Mouse (Mus musculus) WW6 (cell line): Measurements from ENCODE around the gene Atpaf2.
"Not testable (repeated sequence)": the region's sequence is repeated elsewhere in the genome, so short reads cannot be mapped to it uniquely, and the experiment has no call there.

Experiments
- DNase-seq: peaks from one replicate; pipeline ENCODE4 v3.0.0-alpha.2; 2013; ENCODE audit warnings: low read depth, low spot score

Atpaf2 gene

DNA sequence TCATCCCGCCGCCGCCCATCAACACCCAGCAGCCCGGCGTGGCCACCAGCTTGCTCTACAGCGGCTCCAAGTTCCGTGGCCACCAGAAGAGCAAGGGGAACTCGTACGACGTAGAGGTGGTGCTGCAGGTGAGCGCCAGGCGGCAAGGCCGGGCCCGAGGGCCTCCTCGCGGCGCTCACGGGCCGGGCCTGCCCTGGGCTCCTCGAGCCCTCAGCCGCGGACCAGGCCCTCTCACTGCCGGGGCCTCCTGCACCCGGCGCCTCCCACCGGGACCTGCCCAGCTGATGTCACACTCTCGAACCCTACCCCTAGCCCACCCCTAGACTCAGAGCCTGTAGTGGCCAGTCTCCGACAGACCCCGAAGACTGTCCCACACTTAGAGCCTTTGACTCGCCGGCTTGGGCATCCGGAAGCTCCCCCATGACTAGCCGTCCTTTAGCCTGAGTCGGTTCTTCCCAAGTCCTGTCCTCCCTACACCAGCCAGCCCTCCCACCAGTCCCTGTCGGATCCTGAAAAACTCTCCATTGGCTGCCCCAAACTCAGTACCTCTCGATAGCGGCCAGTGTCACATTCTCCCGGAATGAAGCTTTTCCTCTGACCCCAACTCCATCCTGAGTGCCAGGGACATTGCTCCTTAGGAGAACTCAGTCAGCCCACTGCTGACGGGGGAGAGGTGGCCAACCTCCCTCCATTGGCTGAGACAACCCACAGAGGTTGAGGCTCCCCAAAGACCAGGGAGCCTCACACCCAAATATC lies at the start of gene Atpaf2:
Atpaf2 (minus strand) TSS at position 741 of the 756 bp plus-strand sequence.
- DNase-seq = no peak

DNA sequence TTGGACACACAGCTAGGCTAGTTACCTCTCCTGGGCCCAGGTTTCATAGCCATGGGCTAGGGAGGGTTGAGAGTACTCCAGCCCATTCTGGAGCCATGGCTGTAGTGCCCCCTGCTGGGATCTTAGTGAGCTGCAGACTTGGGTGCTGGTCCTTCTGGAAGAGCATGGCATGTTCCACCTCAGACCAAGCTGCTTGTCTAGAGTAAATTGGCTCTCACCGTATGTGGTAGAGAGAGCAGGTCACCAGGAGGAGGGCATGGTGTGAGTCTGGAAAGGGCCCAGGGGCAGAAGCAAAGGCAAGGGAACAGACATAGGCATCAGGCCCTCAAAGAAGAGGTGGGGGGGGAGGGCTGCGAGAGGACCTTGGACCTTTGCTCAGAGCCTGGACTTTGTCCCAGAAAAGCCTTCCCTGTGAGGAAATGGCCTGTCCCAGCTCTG lies 47.7 kb upstream of the Atpaf2 start:
- no peak for DNase-seq

DNA sequence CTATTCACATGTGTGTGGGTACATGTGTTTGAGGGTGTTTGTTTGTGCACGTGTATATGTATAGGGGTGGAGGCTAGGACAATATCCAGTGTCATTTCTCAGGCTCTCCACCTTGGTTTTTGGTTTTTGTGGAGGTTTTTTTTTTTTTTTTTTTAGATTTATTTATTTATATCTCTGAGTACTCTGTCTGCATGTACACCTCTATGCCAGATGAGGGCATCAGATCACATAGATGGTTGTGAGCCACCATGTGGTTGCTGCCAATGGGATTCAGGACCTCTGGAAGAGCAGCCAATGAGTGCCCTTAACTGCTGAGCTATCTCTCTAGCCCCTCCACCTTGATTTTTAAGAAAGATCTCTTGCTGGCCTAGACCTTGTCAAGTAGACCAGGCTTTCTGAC lies 39.7 kb upstream of the Atpaf2 start:
- no peak for DNase-seq

DNA sequence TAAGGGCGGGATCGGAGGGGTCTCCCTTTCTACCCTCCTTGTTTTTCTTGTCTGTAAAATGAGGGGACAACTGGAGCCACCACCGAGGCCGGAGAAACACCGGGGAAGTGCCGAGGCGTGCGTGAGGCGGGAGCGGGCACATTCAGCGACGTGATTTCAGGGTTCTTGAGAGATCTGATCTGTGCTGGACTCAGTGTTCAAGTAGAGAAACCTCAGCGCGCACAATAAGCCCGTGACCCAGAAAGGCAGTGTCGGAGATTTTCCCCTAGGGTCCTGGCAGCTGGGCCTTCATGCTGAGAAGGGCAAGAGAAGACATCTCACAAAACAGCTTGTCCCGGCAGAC lies 36.5 kb upstream of the Atpaf2 start:
- no peak for DNase-seq

DNA sequence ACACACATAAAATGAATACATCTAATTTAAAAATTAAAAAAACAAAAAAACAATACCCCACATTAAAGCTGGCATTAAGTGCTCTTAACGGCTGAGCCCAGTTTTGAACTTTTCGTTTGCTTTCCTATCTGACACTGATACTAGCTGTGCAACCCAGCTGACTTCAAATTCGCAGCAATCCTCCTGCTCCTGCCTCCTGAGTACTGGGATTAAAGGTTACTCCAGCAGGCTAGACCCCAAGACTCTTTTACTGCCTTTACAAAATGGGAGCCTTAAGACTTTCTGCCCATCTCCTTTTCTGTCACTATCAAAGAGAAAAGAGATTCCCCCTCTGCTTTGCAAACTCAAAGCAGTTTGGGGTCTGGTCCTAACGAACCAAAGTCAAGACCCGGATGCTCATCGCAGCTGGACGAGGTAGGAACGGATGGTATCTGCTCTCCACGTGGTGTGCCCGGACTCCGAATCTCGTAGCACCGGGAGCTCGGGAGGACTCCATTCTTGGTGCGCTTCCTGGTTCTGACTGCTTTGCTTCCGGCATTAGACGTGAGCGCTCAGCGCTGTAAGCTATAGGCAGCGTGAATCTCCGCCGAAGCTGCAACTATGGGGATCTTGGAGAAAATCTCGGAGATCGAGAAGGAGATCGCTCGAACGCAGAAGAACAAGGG lies 36.0 kb upstream of the Atpaf2 start, which contains the start of gene Drg2:
Drg2 (plus strand) TSS at position 512 of the 665 bp plus-strand sequence.
- peak; percentile 92 for DNase-seq

DNA sequence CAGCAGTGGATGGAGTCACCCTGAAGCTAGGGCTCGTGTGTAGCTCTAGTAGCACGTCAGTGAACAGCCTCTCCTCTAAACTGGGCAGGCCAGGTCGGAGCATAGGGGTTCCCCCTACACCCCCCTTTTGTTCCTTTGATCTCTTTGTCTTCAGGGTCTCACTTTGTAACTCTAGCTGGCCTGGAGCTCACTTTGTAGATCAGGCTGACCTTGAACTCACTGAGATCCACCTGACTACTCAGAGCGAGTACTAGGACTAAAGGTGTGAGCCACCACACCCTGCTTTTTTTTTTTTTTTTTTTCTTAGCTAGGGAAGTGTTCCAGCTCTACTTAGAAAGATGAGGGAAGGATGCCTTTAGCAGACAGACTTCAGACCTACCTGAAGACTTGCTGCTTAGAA lies 25.8 kb upstream of the Atpaf2 start:
- DNase-seq = peak; percentile 61

DNA sequence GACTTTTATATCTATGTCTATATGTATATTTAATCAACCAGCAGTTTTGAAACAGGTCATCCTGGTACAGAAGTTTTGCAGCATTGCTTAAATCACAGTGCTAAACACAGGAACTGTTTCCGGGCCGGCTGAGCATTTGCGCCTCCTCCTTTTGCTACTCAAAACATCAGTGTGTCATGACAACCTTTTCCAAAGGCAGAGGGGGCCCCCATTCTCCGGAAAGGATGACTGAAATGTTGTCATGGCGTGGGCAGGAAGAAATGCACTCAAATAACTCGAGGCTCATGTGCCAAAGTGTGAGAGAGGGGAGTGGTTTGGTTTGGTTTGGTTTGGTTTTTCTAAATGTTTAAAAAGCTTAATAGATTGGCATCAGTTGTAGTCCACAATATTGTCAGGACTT lies 24.6 kb upstream of the Atpaf2 start:
- DNase-seq = no peak

DNA sequence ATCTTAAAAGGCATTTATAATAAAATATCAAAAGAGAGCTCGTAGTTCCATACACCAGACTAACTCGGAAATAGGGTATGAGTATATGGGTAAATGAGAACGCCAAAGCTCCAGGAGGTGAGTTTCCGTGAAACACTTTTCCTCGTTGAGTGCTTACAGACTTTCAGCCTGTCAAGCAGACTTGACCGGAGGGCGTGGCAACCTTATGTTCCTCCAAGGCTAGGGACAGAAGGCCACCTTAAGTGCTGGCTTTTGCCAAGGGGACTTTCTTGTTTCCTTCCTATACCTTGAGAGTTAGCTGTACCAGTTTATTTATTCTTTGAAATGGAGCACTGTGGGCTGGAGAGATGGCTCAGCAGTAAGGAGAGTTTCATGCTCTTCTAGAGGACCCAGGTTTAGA lies 21.9 kb upstream of the Atpaf2 start:
- no peak for DNase-seq

DNA sequence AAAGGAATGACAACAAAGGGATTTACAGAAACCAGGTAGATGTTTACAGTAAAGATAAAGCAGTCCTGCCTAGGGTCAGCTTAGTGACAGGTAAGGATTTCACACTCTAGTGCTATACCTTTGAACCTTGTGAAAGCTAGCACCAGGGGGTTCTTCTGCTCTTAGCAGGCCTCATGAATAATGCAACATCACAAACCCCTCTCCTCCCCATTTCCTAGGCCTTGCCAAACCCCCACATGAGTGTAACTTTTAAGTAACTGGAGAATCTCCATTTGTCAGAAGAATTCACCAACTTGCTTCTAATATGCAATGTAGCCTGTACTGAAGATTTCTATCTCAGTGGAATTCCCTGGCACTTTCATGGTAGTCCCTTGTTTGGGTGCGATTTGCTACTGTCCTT lies 21.4 kb upstream of the Atpaf2 start:
- not testable (repeated sequence) for DNase-seq

DNA sequence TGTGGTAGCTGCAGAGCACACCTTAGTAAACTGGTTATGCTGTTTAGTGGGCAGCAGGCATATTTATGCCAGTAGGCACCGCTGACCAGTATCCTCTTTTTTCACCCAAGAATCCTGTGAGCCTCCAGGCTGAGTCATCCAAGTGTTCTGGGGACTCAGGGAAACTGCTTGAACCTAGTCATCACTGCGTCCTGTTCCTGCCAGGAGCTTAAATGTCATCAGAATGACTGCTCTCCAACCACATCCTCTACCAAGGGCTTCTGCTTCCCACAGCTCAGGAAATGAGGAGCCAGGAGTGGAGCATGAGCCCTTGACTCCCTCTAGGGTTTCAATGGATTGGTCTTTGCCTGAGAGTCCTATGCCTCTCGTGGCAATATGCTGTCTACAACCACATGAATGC lies 18.4 kb upstream of the Atpaf2 start:
- no peak for DNase-seq

DNA sequence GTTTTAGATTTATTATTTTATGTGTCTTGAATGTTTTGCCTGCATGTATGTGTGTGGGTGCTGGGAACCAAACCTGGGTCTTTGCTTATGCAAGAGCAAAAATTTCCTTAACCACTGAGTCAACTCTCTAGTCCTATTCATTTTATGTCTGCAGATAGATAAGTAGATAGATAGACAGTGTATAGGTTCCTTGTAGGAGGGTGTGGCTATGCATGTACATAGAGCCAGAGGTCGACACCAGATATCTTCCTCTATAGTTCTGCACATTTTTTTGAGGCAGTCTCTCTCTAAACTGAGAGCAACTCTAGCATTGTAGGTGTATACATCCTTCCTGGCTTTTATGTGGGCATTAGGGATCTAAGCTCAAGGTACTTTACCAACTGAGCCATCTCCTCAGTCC lies 16.9 kb upstream of the Atpaf2 start:
- no peak for DNase-seq

DNA sequence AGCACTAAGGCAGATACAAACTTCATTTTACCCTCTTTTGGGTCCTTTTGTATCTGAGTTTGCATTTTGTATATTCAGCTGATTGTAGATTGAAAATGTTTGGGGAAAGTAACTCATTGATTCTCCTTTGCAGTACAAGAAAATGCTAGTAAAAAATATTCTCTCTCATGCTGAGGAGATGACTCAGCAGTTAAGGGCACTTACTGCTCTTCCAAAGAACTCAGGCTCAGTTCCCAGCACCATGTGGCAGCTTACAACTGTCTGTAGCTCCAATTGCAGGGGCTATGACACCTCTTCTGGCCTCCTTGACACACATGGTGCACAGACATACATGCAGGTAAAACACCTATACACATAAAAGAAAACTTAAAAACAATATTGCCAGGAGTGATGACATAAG lies 15.2 kb upstream of the Atpaf2 start:
- DNase-seq = no peak

DNA sequence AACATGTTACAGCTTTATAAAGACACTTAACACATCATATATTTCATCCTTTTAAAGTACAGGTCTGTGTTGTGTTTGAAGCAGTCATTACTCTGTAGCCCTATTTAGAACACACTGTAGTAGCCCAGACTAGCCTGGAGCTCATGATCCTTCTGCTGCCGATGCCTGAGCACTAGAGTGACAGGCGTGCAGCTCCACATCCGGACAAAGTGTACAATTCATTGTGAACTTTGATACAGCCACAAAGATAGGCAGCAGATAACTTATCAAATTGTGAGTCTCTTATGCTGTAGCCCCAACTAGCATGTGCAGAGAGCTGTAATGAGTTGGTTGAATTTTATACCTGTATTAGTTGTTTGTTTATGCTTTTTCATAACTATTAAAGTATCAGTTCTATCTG lies 9.4 kb upstream of the Atpaf2 start:
- no peak for DNase-seq

DNA sequence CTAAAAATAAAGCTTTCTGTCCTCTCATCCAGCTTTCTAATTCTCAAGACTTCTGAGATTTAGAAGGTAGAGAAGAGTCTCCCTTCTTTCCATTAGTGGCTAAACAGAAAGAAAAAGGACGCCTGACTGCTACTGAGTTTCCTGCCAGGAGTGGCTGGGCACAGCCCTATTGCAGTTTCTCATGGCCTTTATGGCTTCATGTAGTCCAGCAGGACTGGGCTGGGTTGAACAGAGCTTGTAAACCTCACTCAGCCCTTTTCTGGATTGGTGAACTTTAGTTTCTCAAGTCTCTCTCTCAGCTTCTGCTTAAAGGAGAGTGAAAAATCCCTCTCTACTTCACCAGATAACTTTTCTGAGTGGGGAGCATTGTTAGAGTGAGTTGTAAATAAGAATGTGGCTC lies 8.2 kb upstream of the Atpaf2 start:
- DNase-seq = no peak

DNA sequence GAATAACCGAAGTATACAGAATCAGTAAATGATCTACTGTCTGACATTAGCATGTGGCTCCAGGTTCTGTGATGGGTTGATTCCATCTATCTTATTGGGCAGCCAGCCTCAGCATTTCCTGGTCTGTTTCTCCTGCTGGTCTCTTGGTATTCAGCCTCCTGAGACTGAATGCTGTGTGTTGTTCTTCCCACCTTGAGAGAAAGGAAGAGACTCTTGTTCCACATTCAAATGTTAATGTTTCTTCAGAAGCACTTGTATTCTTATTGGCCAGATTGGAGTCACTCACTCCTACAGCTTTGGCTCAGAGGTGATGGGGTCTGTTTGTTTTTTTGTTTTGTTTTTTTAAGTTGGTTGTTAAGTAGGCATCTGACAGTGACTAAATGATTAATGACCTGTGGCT lies 4.7 kb upstream of the Atpaf2 start:
- no peak for DNase-seq

DNA sequence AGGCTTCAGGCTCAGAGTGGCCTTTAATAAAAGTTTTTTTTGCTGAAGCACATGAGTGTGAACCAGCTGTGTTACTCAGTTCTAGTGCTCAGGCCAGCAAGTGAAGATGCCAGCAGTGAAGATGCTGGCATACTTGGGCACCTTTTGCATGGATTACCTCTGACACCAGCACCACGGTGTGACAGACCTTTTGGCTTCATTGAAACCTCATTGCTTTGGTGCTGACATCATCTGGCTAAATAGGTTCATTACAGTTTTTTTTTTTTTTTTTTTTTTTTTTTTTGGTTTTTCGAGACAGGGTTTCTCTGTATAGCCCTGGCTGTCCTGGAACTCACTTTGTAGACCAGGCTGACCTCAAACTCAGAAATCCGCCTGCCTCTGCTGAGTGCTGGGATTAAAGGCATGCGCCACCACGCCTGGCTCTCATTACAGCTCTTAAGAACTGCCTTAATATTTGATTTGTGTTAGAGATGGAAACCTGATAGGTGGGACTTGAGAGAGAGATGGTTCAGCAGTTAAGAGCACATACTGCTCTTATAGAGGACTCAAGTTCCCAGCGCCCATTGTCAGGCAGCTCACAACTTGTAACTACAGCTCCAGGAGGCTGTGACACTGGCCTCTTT lies 3.9 kb upstream of the Atpaf2 start:
- DNase-seq = no peak

DNA sequence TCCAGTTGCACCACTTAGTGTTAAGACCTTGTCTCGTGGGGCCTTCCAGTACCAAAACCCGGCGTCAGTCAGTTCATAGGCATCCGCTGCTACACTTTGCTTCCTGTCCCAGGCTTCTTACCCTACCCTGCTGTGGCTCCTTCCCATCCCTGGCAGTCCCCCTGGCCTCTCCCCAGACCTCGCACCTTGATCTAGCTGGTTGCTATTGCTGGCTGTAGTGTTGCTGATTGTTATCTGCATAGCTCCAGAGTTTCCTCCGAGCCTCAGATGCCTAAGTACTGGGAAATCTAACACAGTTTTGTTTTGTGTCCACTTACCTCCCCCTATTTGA lies 181 bp upstream of the Atpaf2 start:
- DNase-seq = no peak

DNA sequence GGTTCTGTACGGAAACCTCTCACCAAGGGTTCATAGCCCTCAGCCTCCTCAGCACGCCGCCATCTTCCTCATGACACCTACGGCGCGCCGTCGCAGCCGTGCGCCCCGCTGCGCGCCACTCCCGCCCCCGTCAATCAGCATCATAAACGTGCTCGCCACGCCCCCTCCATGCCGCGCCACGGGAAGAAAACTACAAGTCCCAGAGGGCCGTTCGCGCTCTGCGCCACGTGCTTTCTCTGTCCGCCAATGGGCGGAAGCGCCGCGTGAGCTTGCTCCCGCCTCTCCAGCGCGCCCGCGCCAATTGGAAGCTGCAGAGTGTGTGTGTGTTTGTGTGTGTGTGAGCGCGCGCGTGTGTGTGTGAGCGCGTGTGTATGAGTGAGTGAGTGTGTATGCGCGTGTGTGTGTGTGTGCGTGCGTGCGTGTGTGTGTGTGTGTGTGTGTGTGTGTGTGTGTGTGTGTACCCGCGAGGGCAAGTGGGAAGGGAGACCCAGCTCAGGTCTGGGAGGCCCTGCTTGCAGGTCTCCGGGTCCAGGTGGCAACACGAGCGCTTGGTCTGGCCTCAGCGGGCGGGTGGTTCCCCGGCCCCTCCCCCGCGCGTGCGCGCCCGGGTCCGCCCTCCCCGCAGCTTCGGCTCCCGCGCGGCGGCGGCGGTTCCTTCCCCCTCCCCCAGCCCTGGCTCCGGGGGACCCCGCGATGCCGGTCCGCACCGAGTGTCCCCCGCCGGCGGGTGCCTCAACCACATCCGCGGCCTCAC lies 1.1 kb downstream of the Atpaf2 start, which contains the start of gene Gid4:
Gid4 (plus strand) TSS at position 183 of the 754 bp plus-strand sequence.
- peak; percentile 100 for DNase-seq

DNA sequence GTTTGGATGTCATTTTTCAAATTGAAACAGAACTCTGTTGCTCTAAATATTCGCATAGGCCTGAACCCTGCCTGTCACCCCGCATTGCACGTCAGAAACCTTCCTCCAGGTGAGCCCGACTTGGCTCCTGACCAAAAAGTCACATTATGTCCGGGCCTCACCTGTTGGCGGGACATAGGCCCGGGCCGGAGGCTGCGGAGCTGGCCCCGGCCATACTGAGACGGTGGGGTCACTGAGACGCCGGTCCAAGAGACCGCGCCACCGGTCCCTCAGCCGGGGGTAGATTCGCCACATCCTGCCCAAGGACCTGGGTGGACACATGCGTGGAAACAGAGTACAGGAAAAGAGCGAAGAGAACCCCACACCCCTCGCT lies 1.7 kb downstream of the Atpaf2 start:
- DNase-seq = no peak

DNA sequence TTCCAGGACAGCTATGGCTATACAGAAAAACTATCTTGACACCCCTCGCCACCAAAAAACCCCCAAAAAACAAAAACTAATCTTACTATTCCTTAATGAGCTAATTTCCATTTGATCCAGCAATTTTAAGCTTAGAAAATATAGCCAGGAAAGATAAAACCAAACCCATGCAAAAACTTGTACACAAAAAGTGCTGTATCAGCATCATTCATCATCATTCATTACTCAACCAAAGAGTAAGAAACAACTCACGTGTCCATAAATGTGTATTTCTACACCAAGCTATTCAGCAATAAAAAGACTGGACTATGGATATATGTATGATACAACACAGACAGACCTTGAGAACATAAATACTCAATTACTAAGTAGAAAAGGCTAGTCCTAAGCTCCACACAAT lies 5.3 kb downstream of the Atpaf2 start:
- DNase-seq = no peak

DNA sequence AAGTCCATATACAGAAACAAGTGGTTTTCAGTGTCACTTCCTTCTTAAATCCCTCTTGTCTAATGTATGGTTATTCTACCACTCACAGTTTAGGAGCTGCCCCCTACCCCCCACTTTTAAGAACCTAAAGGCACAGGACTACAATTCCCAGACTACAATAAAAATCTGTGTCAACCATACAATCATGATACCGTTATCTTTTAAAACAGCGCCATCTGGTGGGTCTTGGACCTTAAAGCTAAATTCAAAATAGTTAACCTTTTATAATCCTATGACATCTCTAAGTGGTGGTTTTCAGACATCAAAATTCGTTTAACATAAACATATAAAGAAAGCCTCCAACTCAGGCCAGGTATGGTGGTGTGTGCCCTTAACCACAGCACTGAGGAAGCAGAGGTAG lies 6.1 kb downstream of the Atpaf2 start:
- DNase-seq = no peak

DNA sequence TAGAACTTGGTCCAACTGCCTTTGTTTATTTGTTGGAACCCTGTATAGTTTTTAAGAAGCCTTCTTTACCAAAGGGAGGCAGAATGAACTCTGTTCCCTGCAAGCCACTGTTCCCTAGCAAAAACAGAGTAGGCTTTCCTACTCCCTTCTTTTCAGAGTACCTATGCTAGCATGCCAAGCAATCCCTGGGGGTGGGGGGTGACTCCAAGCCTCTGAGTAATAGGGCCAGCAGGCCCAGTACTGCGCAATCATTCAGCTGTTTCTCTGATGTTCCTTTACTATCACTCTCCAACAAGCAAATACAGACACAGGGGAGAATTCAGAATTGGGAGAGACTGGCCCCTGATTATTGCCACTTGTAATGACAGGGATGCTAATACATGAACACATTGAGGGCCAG lies 11.7 kb downstream of the Atpaf2 start:
- no peak for DNase-seq
